Mouse (Mus musculus) kidney, adult 8-10 months (tissue): ENCODE data around the gene Ap5b1.
A peak's percentile ranks its signal among the peaks of the same experiment; 100 is the strongest.

Experiments used
- DNase-seq, 2 experiments: peaks; one replicate each; pipeline ENCODE4 v3.0.0; 2022

The Ap5b1 gene

GRCm38 (mm10) chr19:5567534-5568469, at the start of gene Ap5b1:
Gene Ap5b1 (plus strand): TSS chr19:5568025.
- DNase-seq: peak; percentile 90

DNA sequence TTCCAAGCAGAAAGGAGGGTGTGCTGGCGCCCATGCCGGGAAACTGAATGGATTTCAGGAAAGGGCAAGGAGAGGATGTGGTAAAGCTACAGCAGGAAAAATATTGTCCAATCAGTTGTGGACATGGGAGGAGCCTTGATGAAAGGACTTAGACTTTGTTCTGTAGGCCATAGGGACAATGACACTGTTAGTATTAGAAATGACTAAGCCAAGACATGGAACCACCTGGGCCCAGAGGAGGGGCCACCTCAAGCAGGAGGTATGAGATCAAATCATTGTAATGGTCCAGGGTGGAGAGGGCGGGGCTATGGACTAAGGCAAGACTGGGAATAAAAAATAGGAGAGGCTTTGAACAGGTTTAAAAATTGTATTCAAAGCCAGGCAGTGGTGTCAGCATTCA, 49.1 kb upstream of the Ap5b1 start:
- peak in 1 of 2 experiments; percentile 16 for DNase-seq

DNA sequence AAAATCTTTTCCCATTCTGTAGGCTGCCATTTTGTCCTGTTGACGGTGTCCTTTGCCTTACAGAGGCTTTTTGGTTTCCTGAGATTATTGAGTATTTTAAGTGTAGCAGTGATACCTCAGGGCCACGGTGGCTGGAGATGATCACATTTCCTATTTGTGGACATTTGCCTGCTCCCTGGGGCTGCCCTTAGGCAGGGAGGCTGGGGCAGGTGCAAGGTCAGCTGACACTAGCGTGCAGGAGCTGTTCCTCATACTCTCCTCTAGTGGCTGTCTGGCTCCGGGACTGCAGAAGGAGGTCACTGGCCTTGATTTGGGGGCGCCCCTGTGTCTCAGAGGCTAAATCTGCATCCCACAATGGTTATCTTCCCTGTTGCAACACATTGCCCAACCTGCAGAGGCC, 42.6 kb upstream of the Ap5b1 start:
- no peak for DNase-seq

GRCm38 (mm10) chr19:5529325-5530137, 38.3 kb upstream of the Ap5b1 start:
- peak; percentile 97 to 99 for DNase-seq

DNA sequence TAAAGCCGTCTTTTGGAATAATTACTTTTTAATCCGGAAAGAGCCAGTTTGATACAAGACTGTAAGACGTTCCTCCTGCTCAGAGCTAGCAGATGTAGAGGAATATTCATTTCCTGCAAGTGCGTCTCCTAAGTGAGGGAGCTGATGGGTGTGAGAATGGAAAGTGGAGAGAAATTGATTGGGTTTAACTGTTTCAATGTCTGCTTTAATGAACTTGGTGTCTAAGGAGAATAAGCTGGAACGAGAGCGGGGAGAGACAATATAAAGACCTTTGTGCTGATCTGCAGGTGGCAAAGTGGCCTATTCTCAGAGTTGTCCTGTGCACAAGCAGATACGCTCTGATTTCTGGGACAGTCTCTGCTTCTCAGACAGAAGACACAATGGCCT, 37.7 kb upstream of the Ap5b1 start:
- no peak for DNase-seq

DNA sequence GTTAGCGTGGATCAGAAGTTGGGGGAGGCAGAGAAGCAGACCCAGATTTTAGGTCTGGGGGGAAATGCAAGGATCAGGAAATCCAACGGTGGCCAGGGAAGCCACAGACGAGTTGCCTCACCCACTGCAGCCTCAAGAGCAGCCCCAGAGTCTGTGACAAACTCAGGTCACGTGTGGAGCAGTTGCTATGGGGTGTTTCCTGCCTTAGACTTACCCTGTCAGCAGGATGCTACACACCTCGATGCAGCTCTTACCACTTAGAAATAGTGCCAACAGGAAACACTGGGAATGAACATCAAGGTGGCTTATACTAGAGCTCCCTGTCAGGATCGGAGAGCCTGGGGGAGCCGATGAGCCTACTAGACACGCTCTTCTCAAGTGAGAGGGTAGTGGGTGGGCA, 35.3 kb upstream of the Ap5b1 start:
- DNase-seq: no peak

DNA sequence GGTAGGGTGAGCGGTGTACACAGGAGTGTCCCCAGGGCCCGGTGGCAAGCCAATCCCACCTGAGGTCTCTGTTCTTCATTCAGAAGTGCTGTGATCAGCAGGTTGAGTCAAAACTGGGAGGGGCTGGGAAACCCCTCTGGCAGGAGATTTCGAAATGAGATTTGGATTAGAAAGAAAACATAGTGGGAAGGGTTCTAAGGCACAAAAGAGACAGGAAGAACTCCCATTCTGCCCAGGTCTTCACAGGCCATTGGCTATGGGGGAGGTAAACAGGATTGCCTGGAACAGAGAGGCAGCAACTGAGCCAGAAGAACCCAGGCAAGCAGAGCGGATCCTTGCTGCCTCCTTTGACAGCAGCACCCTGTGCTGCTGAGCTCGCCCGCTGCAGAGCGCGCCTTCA, 29.0 kb upstream of the Ap5b1 start:
- DNase-seq: no peak

DNA sequence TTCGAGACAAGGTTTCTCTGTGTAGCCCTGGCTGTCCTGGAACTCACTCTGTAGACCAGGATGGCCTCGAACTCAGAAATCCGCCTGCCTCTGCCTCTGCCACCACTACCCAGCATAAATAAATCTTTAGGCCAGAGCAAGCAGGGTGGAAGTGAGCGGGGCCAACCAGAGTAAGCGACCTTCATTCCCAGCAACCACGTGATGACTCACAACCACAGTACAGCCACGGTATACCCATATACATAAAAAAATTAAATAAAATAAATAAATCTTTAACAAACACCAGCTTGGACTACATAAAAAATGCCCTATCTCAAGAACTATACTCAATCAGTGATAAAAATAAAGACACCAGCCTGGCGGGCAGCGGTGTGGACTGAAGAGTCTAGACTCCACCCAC, 24.5 kb upstream of the Ap5b1 start:
- no peak for DNase-seq

DNA sequence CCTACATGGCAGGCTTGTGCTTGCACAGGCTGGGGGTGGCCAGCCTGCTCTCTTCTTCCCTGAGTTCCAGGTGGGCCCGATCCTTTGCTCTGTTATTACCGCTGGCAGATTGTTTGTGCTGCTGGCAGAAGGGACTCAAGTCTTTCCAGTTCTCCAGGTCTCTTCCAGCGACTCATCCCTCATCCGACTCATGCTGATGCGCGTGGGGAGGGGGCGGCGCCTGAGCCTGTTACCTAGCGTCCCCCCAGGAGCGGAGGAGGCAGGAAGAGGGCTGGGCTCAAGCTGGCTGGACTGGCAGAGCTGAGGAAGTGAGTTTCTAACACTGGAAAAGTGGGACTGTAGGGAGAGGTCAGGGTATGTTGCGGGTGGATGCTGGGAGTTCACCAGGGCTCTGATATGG, 23.8 kb upstream of the Ap5b1 start:
- DNase-seq: no peak

DNA sequence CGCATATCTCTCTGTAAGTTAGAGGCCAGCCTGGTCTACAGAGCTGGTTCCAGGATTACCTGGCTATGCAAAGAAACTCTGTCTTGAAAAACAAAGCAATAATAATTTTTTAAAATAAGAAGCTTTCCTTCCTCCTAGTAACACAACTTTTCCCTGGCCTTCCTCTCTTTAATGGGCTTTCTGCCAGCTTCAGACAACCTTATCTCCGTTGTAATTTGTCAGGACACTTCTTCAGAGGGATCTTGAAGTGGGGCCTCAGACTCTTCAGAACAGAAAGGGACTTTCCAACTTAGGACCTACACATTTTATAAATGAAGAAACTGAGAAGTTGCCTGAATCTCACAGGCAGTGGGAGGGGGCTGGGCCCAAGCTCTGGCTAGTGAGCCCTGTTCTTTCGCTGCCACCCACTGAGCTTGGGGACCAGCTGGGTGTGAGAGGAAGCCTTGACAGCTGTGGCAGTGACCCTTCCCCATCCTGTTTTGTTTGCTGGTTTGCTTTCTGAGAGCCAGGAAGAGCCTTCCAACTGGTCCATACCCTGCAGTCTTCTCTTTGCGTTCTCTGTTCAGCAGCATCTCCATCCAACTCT, 20.3 kb upstream of the Ap5b1 start:
- DNase-seq: no peak

DNA sequence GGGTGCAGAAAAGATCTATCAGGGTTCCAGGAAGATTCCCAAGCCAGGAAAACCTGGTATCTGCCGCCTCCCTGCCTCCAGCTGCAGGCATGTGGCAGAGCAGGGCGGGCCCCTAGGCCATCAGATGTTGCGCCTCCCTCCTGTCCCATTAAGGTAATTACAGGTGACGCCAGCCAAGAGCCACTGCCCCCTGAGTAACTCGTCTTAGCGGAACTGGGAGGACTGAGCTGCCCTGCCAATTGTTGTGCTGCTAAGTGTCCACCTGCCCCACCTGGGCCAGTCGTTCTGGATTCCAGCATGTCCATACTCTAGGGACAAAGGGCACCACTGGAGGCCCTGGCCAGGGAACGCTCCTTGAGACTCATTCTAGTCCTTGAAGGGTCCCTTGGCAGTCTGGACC, 14.0 kb upstream of the Ap5b1 start:
- peak in 1 of 2 experiments; percentile 55 for DNase-seq

DNA sequence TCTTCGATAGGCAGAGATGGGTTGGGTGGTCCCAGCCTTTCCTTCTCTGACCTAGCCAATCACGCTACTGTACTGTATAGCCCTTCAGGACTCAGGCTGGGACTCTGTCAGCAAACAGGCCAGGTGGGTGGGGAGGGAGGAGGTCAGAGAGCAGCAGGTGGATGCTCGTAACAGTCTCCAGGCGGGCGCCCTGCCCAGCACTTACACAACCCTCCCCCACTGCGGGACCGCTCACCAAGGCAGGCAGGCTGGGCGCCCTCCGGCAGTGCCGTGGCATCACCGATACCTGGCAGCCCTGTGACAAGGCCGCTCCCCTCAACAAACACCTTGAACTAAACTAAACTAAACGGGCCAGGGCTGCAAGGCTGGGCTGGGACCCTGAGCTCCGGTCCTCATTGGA, 13.6 kb upstream of the Ap5b1 start:
- peak; percentile 70 to 76 for DNase-seq

DNA sequence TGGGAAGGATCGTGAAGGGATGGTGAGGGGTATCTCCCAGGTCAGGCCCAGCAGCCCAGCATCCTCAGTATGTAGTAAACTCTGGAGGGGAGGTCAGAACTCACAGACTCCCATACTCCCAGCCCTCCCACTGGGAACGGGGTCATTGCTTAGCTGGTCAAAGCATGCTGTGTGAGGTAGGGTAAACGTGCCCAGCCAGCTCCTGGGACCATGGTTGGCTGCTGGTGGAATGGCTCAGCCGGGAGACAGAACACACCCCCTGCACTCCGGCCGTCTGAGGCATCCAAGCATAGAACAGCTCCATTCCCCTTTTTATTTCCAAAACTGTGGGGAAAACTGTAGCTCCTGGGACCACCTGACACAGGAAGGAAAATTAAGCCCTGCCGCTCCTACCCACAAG, 9.7 kb upstream of the Ap5b1 start:
- peak; percentile 54 to 62 for DNase-seq

DNA sequence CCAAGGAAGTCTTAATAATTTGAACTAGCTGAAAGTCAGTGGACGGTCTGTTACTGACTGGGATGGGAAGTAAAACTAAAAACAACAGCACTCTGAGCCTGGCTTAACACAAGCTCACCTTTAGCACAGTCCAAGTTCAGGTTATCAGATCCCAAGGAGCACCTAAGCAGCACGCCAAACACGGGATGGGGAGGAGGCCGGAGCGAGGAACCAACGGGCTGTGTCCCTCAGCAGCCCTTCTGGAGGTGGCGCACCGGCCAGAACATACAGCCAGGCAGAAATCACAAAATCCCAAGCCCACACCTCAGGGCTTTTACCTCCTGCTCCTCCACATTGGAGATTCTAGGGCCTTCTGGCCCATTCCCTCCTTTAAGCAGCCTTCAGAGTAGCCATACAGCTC, 9.1 kb upstream of the Ap5b1 start:
- DNase-seq: no peak

DNA sequence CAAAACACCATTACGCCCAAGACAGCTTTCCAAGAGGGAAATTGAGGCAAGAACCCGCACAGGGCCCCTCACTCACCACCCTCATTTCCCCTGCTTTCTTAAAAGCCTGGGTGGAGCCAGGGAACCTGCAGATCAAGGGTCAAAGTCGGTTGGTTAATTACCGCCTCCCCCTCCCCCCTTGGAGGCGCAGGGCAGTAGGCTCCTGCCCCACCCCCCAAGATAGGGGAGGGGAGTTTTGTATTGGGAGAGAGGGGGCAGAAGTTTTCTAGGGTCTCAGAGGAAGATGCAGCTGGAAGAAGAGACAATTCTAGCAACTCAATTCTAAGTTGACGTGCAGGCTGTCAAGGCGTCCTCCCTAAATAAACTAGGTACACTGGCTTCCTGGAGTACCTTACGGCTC, 8.6 kb upstream of the Ap5b1 start:
- DNase-seq: peak; percentile 75 to 83

- DNase-seq: no peak
Observed at GRCm38 (mm10) chr19:5559631-5560456, 8.0 kb upstream of the Ap5b1 start.

DNA sequence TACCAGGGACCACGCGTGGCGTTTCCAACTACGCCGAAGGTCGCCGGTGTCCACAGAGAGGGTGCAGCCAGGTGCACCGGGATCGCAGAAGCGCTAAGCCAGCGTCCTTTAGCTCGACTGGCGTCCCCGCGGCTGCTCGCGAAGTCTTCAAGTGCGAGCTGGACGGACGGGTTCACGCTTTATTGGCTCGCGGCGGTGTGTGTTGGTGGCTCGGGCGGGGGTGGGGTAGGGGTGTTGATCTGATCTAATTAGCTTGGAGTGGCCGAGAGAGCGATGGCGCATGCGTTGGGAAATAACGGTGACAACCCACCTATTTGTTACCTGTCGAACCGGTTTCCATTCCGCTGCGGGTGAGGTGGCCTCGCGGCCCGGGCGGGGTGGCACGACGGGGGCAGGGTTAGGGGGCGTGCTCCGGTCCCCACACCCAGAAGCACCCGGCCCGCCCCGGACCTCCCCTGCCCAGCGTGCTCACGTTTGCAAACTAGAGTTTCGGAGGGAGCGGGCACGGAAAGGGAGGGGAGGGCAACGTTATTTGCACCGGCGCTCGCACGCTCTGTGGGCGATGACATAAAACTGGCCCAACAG, 7.3 kb upstream of the Ap5b1 start, which contains the start of gene Ovol1:
Ovol1 (minus strand) TSS at position 190 of the 585 bp plus-strand sequence.
- peak; percentile 72 to 79 for DNase-seq

DNA sequence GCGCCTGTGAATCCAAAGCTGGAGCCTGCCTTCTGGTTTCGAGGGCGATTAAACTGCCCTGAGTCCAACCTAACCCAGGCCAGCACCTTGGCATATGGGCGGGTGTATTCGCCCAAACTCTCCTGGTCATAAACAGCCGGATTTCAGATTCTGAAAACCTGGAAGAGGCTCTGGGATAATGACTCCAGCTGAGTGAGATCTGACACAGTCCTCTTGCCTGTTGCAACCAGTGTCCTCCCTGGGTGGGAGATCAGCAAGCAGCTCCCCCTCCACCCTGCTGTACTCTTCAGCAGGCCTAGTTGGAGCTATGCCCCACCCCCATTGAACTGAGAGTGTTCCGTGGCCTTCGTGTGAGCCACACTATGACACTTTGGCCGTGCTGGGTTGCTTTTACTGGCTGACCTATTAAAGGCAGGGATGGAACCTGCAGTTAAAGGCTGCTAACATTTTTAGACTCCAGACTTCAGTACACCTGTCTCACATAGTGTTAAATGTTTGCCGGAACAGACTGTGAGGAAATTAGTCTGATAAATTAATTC, 6.5 kb upstream of the Ap5b1 start:
- peak; percentile 78 to 81 for DNase-seq

GRCm38 (mm10) chr19:5561886-5562285, 5.9 kb upstream of the Ap5b1 start:
- no peak for DNase-seq

DNA sequence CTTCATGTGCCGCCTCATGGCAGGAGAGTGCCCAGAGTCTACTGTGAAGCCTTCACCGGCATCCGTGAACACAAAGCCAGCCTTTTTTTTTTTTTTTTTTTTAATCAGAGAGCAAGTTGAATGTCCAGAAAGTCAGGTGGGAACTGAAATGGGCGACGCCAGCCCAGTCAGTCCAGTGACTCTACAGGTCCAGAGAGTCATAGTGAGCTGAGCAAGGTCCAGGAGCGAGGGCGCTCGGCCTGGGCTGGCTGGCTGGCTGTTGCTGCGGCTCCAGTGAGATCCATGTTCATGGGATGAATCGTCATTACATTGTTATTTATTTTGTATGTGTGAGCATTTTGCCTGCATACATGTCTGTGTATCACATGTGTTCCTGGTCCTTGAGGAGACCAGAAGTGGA, 5.0 kb upstream of the Ap5b1 start:
- DNase-seq: no peak

DNA sequence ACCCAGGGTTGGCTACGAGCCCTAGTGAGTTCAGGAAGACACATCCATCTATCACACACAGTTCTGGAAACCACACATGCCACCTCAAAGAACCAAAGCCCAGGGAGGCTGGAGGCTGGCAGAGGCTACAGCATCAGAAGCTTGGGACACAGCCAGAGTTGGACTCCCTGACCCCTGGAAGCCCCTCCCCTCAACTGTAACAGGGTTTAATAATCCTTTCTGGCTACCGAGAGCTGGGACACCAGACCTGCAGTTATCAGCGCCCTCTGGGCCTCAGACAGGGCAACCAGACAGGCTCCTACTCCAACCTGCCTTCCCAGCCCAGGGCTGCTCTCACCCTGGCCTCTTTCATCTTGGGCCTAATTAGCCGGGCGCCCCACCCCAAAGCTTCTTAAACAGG, 1.5 kb upstream of the Ap5b1 start:
- DNase-seq: peak; percentile 76 to 77

DNA sequence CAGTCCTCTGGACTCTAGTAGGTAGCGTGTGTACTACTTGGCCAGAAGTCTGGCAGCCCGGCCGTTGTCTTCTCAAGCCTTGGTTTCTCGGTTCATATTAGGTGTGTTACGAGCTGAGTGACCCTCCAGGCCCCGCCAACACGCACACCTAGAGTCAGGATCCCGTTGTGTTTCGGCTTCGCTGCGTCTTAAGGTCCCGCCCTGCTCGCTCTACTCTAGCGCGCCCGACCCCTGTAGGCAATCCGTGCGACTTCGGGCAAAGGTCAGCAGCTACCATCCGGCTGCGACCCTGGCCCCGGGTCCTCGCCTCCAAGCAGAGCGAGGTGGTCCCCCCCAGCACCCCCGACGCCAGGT, 668 bp upstream of the Ap5b1 start:
- DNase-seq: no peak
